Mouse (Mus musculus) c-Kit-positive CD71-positive TER-119-positive erythroid progenitor cells, embryonic 14.5 days (primary cell): ENCODE results near the gene Cfd.

Experiments used
- DNase-seq: peaks from one replicate; pipeline ENCODE4 v3.0.0-alpha.2; 2013; ENCODE audit warnings: low spot score

Cfd gene

DNA sequence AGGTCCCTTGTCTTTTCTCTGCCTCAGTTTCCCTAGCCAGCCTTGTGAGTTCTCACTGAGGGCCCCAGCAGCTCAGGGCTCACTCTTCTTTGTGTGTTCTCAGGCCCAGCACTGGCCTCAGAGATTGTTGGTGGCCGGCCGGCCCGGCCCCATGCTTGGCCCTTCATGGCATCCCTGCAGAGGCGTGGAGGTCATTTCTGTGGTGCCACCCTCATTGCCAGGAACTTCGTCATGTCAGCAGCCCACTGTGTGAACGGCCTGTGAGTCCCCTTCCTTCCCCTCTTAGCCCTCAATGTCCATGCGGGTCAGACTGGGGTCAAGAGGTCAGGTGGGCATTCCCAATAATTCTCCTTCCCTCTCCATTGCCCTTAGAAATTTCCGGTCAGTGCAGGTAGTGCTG is 4.0 kb upstream of the Cfd start:
- DNase-seq, result no peak

DNA sequence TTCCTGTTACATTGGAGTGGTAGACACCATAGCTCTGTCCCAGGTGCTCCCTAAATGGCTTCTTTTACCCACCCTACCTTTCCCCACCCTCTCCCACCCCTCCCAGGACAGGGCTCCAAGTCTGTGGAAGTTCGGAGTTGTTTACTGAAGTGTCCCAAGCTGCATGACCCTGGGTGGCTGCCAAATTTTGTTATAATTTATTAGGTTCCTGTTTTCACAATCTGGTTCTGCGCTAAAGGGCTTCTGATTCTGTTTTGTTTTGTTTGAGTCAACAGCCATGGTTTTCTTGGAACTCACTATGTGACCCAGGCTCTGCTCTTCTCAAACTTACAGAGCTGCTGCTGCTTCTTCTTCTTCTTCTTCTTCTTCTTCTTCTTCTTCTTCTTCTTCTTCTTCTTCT is 1.3 kb upstream of the Cfd start:
- no peak for DNase-seq

DNA sequence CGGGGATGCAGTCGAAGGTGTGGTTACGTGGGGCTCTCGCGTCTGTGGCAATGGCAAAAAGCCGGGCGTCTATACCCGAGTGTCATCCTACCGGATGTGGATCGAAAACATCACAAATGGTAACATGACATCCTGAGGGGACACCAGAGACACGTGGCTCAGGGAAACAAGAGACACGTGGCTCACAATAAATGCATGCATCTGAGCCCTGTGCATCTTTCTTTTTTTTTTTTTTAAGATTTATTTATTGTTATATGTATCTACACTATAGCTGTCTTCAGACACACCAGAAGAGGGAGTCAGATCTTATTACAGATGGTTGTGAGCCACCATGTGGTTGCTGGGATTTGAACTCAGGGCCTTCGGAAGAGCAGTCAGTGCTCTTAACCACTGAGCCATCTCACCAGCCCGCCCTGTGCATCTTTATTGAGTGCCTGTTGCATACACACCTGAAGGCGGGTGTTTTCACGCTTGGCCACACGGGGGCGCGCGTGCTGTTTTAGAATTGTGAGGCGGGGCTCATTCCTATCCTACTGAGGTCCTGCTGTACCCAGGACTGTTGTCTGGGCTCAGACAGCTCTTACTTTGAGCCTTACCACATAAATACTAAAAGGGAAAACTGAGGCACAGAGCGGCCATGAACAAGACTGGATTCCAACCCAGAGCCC is 1.9 kb downstream of the Cfd start:
- peak; percentile 74 for DNase-seq

DNA sequence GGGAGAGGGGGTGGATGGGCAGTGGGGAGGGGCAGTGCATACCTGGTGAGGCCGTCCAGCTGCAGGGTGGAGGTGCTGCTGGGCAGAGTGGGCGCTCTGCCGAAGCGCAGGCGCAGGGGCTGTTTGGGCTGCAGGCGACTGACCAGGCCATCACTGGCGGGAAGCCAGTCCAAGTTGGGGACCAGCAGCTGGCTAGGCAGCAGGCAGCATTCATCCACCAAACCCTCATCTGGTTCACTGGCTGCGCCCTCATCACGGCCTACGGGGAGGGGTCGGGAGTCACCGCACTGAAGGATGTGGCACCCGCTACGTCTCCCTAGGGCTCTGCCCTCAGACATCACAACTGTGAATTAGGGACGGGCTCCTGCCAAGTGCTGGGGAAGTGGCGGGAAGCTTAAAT is 5.7 kb downstream of the Cfd start:
- no peak for DNase-seq

DNA sequence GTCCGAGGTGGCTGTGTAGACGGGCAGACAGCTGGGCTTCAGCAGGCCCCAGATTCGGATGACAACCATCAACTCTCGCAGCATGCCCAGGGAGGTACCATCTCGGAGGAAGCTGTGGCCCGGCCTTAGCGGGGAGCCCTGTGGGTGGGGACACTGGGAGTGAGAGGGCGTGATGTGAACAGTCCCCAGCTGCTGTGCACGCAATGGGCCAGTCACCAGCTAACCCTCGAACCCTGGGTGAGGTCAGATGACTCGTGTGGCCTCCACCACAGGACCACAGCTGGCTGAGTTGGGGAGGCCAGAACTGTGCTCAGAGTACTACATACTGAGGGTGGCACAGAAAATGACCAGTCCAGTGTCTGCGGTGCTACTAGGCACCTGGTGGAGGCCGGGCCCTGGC is 6.2 kb downstream of the Cfd start:
- DNase-seq, result no peak

- DNase-seq, result no peak
Observed at GRCm38 (mm10) chr10:79897316-79898245, 6.9 kb downstream of the Cfd start.

- DNase-seq, result no peak
Observed at GRCm38 (mm10) chr10:79900951-79901410, 10.3 kb downstream of the Cfd start.

DNA sequence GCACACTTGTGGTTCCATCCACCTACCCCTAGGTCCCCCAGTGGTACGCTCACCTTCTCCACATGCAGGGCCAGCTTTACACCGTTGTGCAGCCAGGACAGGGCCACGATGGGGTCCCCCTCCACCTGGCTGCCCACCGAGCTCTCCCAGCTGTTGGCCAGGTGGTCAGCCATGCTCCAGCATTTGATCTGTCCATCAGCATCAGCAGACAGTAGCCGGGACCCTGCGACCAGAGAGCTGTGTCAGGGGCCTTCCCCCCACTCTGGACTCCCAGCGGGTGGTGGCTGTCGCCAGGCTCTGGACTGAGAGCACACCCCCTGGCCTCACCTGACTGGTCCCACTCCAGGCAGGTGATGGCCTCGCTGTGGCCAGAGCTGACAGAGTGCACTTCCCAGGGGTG is 16.1 kb downstream of the Cfd start:
- no peak for DNase-seq

DNA sequence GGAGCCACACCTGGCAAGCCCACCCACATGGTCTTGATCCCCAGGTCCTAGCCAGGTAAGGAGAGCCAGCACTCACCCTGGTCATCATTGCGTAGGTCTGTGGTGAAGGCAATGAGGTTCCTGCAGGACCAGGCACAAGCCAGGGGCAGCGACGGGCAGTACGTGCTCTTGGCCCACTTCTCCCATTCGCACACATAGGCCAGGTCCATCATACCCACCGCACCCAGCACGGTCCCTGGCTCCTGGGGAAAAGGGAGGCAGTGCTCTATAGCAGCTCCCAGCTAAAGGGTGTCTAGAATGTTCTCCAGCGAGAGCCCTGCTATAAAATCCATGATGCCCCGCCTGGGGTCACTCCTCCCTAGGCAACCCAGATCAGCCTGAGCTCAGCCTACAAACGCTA is 16.8 kb downstream of the Cfd start:
- DNase-seq, result no peak

- peak; percentile 93 for DNase-seq
Observed at GRCm38 (mm10) chr10:79908167-79909091, 17.8 kb downstream of the Cfd start, which contains the start of gene Med16. Gene Med16, minus strand, starts transcription at chr10:79908923.

GRCm38 (mm10) chr10:79909092-79909922 is 18.7 kb downstream of the Cfd start:
- peak; percentile 53 for DNase-seq

GRCm38 (mm10) chr10:79910556-79910955 is 19.9 kb downstream of the Cfd start, which contains the start of gene Gm26602:
Gene Gm26602, plus strand, starts transcription at chr10:79910856.
- no peak for DNase-seq

- no peak for DNase-seq
Observed at GRCm38 (mm10) chr10:79912412-79912811, 21.8 kb downstream of the Cfd start.

DNA sequence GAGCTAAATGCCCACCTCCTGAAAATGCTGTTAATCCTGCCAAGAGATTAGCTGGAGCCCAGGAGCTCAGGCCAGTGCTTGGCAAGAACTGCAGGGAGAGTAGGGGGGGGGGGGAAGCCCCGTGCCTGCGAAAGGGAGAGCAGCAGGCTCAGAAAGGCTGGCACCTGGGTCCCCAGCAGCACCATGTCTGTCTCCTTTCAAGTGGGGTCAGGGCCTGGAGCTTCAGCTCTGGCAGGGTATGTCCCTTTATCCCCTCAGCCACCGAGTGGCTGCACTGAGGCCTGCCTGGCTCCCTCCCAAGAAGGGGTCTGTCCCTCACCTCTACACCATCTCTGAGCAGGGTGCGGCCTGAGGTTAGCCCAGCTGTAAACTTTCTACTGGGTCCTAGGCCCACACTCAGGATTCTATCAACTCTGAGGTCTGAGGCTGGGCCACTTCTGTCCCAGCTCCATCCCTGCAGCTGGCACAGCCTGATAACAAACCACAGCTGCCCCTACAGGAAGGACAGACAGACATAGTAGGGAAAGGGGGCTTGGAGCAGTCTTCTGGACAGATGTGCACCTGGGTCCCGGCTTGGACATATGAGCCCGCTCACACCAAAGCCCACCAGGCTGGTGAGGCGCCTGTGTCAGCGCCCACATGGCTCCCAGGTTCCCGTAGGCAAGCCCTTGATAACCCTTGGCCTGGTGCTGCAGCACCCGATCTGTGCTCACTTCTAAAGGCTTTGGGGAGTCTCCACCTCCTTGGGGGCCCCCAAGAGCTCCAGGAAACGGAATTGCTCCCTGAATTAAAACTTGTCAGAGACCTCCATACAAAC is 23.7 kb downstream of the Cfd start:
- peak; percentile 69 for DNase-seq

DNA sequence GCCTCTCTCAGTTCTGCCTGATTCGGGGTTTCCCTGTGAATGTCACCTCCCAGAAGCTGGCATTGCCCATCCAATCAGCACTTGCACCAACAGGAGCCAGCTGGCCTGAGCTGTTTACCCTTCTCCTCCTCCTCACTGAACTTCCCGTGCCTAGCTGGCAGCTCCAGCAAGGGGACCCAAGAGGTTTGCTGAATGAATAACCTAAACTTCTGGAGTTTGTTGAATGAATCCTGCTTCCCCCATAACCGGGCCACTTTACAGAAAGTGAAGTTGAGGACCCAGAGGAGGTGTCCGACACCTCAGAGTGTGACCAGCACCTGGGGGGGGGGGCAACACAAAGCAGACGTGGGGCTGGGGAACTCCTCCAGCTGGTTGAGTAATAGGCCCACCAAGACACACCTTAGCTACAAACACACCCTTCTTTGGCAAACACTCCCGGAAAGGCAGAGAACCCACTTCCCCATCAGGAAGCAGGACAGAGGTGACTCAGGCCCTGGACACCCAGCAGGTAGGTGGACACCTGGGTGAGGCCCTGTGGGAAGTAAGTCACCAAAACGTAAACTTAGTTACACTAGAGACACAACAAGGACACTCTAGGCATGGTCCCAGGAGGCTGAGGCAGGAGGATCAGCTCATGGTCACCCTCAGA is 24.4 kb downstream of the Cfd start:
- no peak for DNase-seq

DNA sequence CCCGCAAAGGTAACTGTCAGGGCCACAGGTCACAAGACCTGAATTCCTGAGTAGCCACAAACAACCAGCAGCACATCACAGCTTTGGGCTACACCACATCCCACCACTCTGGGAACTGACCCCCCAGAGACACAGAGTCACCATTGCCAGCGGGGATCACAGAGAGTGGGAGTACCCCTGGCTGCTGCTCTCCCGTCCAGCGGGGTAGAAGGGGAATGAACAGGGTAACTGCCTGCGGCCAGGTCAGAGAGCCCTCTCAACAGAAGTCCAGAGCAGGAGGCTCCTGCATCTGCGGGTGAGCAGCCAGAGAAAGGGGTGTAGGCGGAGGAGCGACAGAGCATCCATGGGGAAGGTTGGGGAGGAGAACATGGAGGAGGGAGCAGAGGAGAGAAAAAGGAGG is 25.4 kb downstream of the Cfd start:
- DNase-seq, result no peak

DNA sequence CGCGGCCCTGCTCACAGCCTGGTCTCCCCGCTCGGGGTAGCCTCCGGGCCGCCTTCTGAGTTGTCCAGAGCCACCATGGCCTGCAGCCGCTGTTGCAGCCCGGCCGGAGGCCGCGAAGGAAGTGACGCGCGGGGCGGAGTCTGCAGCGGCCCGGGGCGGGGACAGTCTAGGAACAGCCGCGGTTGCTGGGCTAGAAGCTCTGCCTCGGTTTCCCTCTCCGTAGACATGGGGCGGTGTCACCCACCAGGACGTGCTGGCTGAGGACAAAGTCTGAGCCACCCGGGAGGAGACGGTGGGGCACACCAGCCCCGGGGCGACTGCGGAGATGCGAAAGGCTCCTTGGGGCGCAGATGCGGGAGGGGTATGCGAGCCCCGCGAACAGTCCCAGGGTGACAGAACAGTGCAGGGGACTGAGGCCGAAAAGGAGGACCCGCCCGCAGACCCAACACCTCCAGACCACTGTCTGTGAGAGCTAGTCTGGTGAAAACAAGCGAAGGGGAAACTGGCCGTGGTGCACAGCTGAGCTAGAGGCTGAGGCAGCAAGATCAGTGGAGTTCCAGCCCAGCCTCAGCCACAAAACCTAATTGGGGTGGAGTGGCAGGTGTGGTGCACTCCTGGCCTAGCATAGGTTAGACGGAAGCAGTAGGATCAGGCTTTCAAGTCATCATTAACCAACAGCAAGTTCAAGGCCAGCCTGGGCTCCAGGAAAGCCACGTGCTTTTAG is 26.3 kb downstream of the Cfd start, which contains the start of gene Kiss1r:
Gene Kiss1r (plus strand): TSS at position 164 of the 724 bp plus-strand sequence.
- peak; percentile 68 for DNase-seq

DNA sequence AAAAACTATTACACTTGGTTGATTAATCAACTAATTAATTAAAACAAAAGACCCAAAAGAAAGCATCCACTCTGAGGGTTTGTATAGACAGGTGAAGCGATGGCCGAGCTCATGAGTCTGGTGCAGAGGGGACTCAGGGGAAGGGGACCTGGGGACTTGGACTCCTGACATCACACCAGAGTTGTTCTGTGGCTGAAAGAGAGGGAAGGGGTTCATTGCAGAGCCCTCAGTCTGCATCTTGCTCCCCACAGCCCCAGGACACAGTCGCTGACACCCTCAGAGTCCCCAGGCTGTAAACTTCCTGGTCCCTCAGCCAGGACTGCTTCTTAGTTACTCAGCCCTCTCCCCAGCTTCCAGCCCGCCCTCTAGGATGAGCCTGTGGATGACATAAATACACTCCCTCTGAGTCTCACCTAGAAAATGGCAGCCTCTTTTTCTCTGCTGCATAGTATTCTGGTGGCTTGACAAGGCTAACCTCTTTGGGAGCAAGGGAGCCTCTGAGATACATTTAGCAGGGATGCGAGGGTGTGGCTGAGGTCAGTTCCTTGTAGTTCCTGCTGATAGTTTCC is 27.0 kb downstream of the Cfd start:
- DNase-seq, result no peak
